Mouse (Mus musculus) right cerebral cortex, postnatal 4 days (tissue): ENCODE measurements around the gene Cbl.

ENCODE experiments used
- DNase-seq: peaks from one replicate; pipeline ENCODE4 v3.0.0-alpha.2; 2022

Gene Cbl

DNA sequence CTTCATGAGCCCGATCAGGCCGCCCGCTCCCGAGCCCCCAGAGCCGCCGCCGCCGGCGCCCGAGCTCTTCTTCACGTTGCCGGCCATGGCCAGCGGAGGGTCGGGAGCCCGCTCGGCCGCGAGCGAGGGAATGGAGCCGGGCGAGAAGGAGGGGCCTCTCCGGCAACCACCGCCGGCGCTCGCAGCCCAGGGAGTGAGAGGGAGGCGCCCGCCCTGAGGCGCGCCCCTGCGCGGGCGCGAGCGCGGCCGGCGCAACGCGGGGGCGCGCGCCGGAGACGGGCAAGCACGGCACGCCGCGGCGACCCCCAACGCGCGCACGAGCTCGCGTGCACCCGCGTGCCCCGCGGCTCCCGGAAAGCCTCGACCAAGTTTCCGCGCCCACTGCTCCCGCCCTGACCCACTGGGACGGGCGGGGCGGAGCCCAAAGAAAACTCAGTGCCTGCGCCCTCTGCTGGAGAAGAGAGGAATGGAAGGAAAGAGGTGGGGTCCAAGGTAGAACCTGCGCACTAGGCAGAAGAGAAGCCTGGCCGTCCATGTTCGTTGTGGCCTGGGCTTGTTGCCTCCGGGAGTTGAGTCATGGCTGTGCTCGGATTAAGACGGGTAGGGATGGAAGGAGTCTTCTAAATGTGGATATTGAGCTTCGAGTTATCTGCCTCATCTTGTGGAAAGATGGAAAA is at the start of gene Cbl:
Cbl (minus strand) TSS at position 248 of the 677 bp plus-strand sequence.
- peak; percentile 98 for DNase-seq

DNA sequence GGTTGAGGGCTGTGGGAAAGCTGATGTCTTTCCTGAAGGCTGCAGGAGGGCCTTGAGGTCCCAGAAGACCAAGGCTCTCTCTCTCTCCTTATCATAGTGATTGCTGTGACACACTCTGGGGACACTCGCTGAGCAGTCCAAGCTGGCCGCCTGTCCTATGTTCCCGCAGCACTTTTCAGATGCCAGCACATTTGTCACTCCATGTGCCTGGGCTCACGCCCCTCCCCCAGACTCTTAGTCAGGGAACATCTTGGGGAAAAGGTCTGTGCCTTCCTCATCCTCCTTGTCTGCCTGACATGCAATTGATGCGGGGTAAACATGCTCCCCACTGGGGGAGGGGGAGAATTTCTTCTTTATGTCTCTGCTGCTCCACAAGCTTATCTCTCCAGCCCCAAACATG is 49.3 kb upstream of the Cbl start:
- no peak for DNase-seq

DNA sequence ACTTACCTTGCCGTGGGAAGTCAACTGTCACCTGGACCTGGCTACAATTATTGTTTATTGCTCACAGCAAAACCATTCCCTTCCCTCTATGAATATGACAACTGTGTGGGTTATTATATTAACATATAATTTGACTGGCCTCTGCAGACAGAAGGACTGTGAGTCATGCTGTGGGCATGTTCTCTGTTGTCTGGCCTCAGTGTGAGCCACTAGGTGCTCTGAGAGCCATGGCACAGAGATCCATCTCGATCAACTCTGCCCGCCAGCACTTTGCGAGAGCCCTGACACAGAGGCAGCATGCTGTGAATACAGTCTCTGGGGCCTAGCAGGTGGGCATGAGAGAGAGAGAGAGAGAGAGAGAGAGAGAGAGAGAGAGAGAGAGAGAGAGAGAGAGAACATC is 36.1 kb upstream of the Cbl start:
- DNase-seq: no peak

DNA sequence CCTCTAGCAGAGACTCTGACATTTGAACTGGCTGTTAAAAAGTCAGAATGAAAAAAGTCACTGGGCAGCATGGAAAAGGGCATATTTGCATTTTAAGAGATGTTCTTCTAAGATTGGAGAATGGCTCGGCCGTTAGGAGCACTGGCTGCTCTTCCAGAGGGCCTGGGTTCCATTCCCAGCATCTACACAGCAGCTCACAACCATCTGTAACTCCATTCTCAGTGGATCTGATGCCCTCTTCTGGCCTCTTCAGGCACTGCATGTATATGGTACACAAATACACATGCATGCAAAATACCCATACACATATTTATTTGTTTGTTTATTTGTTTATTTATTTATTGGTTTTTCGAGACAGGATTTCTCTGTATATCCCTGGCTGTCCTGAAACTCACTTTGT is 35.2 kb upstream of the Cbl start:
- DNase-seq: no peak

DNA sequence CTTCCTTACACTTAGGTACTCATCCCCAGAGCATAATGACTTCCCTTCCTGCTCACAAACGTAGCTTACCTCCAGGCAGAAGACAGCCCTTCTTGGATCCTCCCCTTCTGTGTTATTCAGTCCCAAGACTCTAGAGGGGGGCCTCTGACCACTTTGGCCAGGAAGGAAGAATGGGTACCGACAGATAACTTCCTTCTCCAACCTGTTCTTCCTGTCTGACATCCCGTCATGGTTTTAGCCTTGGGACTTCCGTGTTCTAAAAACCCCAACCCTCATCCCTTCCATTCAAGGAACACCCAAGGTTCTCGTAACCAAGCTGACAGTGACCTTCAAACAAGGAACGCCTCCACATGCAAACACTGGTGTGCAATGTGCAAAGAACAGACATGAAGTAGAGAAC is 34.6 kb upstream of the Cbl start, which contains the start of gene Nlrx1:
Nlrx1 (minus strand) TSS at position 168 of the 400 bp plus-strand sequence.
- DNase-seq: no peak

DNA sequence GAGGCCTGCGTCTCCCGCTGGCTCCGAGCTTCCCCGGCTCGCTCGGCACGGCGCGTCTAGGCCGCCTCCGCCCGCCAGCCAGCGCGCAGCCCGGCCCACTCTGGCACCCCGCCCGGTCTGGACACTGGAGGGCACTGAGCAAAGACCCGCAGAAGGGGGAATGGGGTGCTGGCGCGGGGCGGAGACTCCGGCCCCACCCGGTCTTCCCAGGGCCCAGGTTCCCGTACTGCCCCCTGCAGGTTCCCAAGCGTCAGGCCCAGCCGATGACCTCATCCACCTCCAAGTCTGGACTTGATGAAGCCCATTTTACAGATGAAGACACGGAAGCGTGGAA is 34.1 kb upstream of the Cbl start:
- DNase-seq: peak; percentile 88

DNA sequence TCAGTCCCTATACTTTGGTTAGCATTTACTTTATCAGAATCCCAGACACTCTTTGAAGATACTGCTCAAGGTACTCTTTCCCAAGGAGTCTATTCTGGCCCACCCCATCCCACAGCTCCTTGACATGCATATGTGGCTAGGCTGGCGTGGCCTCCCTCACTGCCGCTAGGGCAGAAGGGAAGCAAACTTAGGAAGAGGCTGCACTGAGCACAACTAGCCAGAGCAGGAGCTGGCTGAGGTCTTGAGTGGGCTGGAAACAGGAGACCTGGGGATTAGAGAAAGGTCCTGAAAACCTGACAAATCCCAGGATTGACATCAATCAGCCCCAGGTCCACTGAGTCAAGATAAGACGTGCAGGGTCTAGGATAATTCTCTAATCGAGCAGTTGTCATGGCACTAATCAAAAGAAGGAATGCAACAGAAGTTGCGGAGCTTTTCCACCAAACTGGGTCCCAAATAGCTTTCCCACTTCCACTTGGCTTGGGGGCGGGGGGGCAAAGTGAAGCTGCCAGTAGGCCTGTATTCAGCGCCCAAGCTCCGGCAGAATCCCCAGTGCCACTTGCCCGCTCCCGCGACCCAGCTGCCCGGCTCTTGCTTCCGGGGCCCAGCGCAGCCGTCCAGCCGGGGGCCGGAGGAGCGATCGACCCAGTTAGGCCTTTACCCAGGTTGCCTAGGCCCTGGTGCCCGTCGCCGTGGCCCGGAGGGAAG is 33.6 kb upstream of the Cbl start:
- no peak for DNase-seq

DNA sequence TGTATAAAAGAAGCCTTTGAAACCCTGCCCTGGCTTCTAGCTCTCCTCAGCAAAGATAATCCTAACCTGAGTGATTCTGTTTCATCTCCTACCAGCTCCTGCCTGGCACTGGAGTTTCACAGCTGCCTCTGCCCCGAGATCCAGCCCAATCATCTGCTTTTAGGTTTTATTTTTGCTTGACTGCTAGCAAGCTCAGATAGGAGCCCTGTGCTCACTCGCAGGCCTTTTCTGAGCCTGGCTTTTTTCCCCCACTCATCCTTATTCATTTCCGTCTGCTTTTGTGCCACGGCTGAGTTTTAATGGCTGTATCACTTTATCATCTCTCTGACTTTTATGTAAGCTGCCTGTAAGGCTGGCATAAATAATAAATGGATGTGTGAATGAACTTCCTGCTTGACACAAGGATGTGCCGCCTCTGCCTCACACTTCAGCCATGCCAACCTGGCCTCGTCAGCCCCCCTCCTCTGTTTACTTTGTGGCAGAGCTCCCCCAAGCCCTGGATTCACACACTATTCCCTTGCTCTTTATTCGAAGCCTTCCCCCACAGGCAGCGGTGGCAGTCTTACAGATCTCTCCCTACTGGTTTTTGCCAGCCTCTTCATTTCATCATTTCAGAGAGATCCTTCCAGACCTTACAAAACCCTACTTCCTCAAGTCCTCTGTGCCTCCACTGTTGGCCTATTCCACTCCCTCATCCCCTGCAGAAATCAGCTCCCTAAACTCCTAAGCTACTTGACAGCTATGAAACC is 32.8 kb upstream of the Cbl start:
- no peak for DNase-seq

DNA sequence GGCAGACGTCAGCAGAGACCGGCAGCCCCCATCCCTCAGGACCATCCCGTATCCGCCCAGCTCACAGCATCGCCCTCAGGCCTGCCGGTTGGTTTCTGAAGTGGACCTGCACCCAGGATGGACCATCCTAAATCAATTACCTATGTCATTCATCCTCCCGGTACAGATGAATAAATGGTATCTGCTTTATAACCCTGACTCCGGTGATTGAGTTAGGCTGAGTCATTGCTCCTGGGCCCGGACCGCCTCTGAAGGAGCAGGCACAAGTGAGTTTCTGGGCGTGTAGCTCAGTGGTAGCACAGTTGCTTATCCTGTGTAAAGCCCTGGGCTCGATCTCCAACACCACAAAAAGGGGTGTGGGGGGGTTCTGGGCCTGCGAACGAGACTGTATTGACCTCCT is 27.5 kb upstream of the Cbl start:
- no peak for DNase-seq

DNA sequence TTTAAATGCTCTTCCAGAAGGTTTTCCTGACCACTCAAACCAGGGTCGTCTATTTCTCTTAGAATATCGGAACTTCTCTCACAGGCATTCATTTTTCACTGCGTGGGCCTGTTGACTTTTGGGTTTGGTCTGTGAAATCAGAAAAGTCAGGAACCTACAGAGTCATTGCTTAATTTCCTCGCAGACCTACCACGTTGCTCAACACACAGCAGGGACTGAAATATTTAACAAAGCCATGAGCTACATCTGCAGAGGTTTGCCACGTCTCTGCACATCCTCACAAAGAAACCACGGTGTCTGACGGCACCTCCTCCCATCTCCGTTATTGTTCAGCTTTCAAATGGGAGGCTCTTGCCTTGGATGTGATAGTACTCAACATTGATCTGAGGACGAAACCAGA is 25.2 kb upstream of the Cbl start:
- DNase-seq: no peak

DNA sequence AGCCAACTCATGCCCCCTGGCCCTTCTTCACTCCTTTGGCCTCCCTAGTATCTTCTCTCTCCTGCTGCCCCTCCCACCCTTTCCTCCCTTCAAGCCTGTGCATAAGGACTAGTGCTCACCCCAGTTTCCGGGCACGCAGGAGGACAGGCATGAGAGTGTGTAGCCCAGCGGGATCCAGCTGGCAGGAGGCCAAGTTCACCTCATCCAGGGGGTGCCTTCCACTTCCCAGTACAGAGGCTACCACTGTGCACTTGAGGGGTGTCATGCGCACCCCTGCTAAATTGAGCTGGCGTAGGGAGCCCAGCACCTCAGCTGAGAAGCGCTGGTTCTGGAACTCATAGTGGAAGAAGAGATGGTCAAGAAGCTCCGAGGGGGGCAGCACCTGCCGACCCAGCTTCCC is 22.4 kb upstream of the Cbl start:
- DNase-seq: no peak

DNA sequence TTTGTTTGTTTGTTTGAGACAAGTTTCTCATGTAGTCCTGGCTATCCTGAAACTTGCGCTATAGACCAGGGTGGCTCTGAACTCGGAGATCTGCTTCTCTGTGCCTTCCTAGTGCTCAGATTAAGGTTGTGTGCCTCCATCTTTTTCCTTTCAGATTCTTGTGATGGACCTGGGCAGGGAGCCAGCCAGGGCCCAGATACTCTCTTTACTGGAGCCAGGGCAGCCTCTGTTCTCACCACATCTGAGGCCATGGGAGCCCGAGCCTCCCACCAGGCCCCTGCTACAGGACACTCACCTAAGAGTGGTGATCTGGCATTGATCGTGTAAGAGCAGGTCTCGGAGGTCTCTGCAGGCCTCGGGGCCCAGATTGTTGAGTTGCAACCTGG is 21.3 kb upstream of the Cbl start:
- no peak for DNase-seq

DNA sequence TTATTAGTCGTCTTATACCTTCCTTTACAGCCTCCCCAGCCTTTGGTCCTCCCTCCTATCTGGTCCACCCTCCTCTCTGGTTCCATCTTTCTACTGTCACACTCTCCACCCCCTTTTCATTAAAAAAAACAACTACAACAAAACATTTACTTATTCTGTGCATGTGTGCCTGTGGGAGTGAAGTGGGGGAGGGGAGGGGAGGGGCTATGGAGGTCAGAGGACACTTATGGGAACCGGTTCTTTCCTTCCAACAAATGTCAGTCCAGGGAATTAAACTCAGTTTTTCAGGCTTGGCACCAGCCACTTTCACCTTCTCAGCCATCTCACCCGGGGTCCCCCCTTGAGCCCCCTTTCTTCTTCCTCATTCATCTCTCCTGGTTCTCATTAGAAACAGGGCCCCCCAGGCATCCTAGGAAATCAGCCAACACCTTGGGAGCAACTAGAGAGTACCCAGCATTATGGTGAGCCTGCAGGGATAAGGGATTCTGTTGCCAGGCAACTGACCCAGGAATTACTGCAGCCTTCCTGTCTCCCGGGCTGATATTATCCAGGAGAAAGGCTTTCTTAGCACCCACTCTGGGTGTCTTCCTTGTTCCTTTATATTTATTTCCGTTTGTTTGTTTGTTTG is 20.8 kb upstream of the Cbl start:
- no peak for DNase-seq

DNA sequence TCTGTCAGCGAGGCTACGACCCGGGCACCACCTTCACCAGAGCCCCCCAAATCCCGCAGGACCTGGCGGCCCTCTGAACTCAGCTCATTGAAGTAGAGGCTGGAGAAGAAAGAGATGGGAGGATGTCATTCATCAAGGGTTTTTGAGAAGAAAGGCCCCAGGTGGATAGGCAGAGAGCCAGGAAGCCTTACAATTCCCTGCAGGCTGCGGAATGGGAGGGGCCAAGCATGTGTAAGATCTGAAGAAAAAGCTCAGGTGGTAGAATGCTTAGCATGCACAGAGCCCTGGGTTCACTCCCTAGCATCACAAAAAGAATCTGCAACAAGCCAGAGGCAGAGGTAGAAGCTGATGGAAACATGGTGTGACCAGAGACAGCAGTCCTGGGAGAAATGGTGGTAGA is 19.6 kb upstream of the Cbl start:
- DNase-seq: no peak

DNA sequence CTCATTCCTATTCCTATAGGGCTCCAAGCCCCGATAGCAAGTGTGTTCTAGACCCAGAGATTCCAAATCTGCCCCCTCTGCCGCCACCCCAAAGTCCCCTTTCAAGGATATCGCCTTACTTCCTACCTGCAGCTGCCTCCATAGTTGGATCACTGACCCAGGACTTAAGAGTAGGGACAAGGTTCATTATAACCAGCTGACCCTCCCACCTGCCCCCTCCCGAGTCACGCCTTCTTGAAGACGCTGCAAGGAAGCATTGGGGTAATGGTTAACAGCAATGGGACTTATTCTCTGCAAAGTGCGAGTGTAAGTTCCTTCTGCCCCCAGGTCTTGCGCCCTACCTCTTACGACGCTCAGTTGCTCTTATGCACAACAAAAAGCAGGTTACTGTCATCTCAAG is 17.5 kb upstream of the Cbl start, which contains the start of gene Pdzd3:
Pdzd3 (minus strand) TSS at position 158 of the 400 bp plus-strand sequence.
- no peak for DNase-seq

DNA sequence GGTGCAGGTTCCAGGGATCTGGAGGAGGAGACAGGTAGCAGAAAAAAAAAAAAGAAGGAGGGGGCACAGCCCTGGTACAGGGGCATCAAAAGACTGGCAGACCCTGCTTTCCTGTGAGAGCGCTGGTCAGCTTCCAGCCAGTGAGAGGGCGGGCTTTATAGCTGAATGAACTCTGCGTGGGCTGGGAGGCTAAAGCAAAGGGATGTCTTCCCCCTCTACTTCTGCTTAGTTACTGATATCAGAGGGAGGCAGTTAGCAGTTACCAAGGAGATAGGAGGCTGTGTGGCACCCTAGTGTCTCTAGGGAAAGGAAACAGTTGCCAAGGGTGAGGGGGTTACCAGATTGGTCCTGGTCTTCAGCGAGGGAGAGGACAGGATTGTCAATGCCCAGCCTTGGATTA is 16.6 kb upstream of the Cbl start:
- no peak for DNase-seq

DNA sequence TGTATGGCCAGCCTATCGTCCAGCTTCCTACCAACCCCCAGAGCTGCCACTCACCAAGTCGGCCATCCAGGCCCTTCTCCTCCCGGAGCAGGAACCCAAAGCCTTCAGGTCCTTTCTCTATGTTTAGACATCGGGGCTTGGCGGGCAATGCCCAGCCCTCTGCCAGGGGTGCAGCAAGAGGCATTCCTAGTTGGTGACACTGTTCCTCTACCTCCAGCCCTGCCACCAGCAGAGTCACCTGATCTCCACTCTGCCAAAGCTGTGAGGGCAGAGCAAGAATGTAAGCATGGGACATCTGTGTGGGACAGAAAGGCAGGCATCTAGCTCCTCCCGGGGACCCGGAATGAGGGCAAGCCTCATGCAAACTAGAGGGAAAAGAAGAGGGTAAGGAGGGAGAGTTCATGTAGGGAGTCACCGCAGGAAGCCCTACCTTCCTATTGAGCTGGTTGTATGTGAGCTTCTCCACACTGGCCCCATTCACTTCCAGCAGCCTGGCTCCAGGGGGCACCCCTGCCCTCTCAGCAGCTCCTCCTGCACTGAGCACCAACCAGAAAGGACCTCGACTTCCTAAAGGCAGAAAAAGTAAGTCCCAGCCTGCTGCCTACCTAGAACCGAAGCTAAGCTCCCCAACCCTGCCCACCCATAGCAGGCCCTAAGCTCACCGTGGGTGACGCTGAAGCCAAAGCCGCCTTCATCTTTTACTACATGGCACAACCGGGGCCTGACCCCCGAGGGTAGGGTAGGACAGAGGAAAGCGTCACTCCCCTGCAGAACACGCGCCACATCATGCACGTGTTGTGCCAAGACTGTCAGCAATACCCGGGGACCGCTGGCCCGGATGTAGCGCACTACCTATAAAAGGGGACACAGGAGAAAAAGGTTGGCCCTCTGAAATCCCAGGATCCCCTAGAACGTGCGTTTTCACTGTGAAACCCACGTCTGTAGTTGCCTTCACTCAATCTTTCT is 15.6 kb upstream of the Cbl start:
- peak; percentile 57 for DNase-seq

DNA sequence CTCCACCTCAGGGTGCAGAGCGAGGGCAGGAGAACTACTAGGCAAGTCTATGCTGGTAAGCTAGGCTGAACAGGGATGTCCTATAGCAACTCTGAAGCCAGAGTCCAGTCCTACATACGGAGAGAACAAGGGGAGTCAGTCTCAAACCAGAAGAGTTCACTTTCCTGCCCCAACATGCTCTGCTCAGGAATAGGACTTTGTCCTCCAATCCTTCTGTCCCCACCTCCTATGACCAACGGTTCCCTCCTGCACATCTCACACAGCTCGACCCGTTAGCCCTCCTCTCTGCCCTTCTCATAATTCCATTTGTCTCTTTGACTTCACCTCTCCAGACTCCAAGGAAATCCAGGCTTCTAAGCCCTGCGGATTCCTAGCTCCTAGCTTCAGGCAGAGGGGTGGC is 14.1 kb upstream of the Cbl start:
- DNase-seq: no peak

DNA sequence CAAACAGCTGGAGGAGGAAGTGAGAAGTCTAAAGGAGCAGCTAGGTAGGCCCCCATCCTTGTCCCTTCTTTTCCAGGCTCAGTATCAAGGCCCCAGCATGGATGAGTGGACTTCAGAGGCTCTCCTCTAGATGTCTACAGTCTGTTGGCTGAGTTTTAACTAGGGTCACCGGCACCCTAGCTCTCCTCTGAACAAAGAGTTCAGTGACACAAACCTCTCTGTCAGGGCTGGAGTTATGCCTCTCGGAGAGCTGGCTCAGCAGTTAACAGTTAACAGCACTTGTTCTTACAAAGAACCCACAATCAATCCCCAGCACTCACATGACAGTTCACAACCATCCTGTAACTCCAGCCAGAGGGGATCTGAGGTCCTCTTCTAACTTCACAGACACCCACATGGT is 9.8 kb upstream of the Cbl start:
- DNase-seq: no peak

DNA sequence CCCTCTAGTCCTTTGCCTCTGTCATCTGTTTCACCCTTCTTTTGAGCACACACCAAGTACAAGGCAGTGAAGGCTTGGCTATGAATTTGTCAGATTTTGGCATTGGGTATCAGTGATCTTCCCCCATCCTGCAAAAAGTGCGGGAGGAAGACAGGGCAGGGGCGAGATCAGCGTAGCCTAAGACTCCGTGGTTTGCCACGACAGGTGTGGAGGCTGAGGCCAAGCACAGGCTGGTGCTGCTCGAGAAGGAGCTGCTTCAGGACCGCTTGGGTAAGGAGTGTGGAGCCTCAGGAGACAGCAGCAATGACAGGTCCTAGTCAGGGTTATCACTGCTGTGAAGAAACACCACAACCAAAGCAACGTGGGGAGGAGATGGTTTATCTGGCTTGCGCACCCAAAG is 7.6 kb upstream of the Cbl start:
- no peak for DNase-seq

DNA sequence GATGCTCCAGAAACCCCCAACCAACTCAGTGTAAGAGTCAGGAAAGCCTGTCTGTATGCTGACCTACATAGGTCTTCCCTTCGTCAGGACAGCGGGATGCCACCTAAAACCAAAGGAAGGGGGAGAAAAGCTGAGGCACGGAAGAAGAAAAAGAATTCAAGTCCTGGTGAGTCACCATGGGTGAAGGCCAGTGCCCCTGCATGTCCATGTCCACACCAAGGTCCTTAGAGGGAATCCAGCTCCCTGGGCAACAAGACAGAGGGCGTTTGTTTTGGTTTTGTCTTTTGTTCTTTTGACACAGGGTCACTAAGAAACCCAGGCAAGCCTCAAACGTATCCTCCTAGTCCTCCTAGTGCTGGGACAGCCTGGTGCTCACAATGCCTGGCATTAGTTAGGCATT is 7.1 kb upstream of the Cbl start:
- no peak for DNase-seq

DNA sequence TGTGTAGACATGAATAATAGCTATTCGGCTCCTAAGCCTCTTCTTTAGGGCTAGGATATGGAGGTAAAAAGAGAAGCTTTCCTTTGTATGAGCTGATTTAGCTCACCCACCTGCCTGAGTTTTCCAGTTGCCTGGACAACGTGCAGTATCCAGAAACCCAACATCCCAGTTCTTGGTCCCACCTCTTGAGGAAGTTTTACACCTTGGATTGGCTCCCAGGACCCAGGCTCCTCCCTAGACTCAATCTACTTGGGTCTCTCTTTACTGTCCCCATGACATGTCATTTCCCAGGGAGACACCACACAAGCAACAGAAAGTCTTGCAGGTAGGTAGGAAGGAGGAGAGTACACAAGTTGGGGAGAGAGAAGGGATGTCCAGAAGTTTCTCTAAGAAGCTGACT is 6.5 kb upstream of the Cbl start, which contains the start of gene Ccdc153:
Ccdc153 (plus strand) TSS at position 278 of the 400 bp plus-strand sequence.
- no peak for DNase-seq
